Mouse (Mus musculus): Measurements from ENCODE around the gene Skap2. TPM values are rescaled to one million over a fixed set of nuclear protein-coding genes. Genes with fewer than 3 reads are reported as not detected.
A peak's percentile ranks its signal among the peaks of the same experiment; 100 is the strongest.

Skap2 gene
- polyA plus RNA-seq, 1 experiment from 2014 or later, result 25.3 TPM

DNA sequence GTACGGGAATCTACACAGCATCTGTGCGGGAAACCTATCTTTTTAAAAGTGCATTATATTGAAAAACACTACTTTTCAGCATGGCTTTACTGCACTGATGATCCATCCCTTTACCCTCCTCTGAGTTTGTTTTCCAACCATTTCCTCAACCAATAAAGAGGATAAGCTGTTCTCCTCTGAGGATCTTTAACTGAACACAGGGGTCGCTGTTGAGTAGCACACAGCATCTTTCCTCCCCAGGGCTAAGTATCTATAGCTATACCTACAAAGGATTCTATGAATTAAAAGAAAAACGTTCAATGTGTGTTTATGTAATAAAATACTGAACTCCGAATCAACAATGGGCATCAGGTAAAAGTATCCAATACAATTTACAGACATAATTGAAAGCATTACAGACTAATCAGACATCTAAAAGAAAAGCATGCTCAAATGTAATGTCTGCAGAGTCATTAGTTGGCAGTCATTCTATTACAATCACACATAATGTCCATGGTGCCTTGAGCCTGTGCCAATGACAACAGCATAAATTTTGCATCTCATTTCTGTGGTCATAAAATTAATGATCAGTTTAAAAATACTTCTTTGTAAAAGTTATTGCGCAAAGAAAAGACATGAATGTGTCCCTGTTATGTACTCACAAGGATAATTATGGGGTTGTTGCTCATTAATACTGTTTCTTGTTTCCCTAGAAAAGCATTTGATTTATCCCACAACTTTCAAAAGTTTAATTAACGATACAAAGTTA, 13.8 kb downstream of the Skap2 start:
- no peak overlapping the region for H3K4me3 ChIP-seq (ENCODE audit: low read depth, low read length)
- 60% methylated on average over 7 of the region's 7 CpGs for whole genome bisulfite sequencing (ENCODE audit: insufficient replicate concordance)
- no peak overlapping the region for H3K27ac ChIP-seq (ENCODE audit: low read depth)
- H3K4me1 ChIP-seq (ENCODE audit: insufficient read depth), result no peaks in the 10 kb centered on the region
- no peaks in the 10 kb centered on the region for H3K27me3 ChIP-seq (ENCODE audit: insufficient read depth, low read length)
- ATAC-seq (no peak), DNase-seq (no peak)
- no peaks in the 10 kb centered on the region for H3K9me3 ChIP-seq (ENCODE audit: low read length)
- H3K9ac ChIP-seq (replicated peaks), result no peak overlapping the region
- peaks cover 9% of the 10 kb centered on the region for H3K36me3 ChIP-seq (replicated peaks; ENCODE audit: insufficient read depth, low read length)
- TF ChIP-seq EP300 (IDR thresholded peaks at IDR 0.05; ENCODE audit: low read depth) (no peak), CTCF (IDR thresholded peaks at IDR 0.05; ENCODE audit: low read depth) (peak; percentile 65)
- no peak overlapping the region for H3K4me2 ChIP-seq (ENCODE audit: low read depth, low read length)

DNA sequence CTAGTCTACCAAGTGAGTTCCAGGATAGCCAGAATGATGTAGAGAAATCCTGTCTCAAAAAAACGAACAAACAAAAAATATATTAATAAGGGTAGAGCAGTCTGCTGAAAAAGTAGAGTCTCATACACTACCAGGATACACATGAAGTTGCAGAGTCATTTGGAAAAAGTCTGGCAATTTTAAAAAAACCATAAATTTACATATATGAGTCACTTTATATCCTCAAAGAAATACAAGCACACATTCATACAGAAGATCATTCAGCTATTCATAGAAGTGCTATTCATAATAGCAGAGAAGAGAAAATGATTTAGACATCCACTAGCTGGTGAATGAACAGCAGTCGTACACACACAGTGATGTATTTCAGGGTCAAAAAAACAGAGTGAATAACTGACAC, 24.4 kb downstream of the Skap2 start:
- ATAC-seq, result no peak
- no peak for TF ChIP-seq CTCF (IDR thresholded peaks at IDR 0.05; ENCODE audit: low read depth)

DNA sequence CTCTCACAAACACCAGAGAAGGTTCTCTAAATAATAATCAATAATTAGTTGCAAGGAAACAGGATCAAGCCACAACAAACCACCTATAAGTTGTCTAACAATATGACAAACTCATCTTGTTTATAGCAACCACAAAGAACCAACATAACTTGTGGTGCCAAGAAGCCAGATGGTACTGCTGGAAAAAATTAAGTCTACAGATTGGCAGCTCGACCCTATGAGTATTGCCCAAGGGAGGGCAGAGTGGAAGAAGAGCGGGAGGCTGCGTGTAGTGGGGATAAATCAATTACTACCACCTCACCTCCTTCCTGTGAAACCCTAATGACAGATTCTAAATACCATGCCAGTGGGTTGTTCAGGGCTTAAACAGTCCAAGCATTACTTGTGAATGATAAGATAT, 34.7 kb downstream of the Skap2 start:
- no peak overlapping the region for H3K4me3 ChIP-seq (ENCODE audit: low read depth, low read length)
- H3K36me3 ChIP-seq (replicated peaks; ENCODE audit: insufficient read depth, low read length), result no peaks in the 10 kb centered on the region
- no peak for TF ChIP-seq CTCF (IDR thresholded peaks at IDR 0.05; ENCODE audit: low read depth)
- no peak for TF ChIP-seq EP300 (IDR thresholded peaks at IDR 0.05; ENCODE audit: low read depth)
- DNase-seq, result no peak
- H3K4me2 ChIP-seq (ENCODE audit: low read depth, low read length), result no peak overlapping the region
- no peak overlapping the region for H3K9ac ChIP-seq (replicated peaks)
- H3K27me3 ChIP-seq (ENCODE audit: insufficient read depth, low read length), result no peaks in the 10 kb centered on the region
- ATAC-seq, result no peak
- no peak overlapping the region for H3K27ac ChIP-seq (ENCODE audit: low read depth)
- 75% methylated on average over 3 of the region's 3 CpGs for WGBS (ENCODE audit: insufficient replicate concordance)
- H3K4me1 ChIP-seq (ENCODE audit: insufficient read depth), result no peaks in the 10 kb centered on the region
- no peaks in the 10 kb centered on the region for H3K9me3 ChIP-seq (ENCODE audit: low read length)

More for the DNA sequence above, 24.4 kb downstream of the Skap2 start:
- H3K4me3 ChIP-seq (ENCODE audit: low read depth, low read length), result no peak overlapping the region
- H3K36me3 ChIP-seq (replicated peaks; ENCODE audit: insufficient read depth, low read length), result no peaks in the 10 kb centered on the region
- H3K27ac ChIP-seq (ENCODE audit: low read depth), result no peak overlapping the region
- H3K27me3 ChIP-seq (ENCODE audit: insufficient read depth, low read length), result no peaks in the 10 kb centered on the region
- H3K9ac ChIP-seq (replicated peaks), result no peak overlapping the region
- H3K4me1 ChIP-seq (ENCODE audit: insufficient read depth), result no peaks in the 10 kb centered on the region
- no peaks in the 10 kb centered on the region for H3K9me3 ChIP-seq (ENCODE audit: low read length)
- no peak for DNase-seq
- no peak overlapping the region for H3K4me2 ChIP-seq (ENCODE audit: low read depth, low read length)
- WGBS (ENCODE audit: insufficient replicate concordance), result 68% methylated on average over 2 of the region's 2 CpGs

GRCm38 (mm10) chr6:51975751-51976150, 36.6 kb downstream of the Skap2 start:
- Histone ChIP-seq H3K36me3 (replicated peaks; ENCODE audit: insufficient read depth, low read length) (no peaks in the 10 kb centered on the region), H3K9ac (replicated peaks) (no peak overlapping the region), H3K27ac (ENCODE audit: low read depth) (no peak overlapping the region), H3K4me2 (ENCODE audit: low read depth, low read length) (no peak overlapping the region), H3K9me3 (ENCODE audit: low read length) (no peaks in the 10 kb centered on the region), H3K4me3 (ENCODE audit: low read depth, low read length) (no peak overlapping the region), H3K27me3 (ENCODE audit: insufficient read depth, low read length) (no peaks in the 10 kb centered on the region), H3K4me1 (ENCODE audit: insufficient read depth) (no peaks in the 10 kb centered on the region)
- no peak for ATAC-seq
- DNase-seq, result no peak
- WGBS (ENCODE audit: insufficient replicate concordance), result 71% methylated on average over 4 of the region's 4 CpGs
- TF ChIP-seq CTCF (IDR thresholded peaks at IDR 0.05; ENCODE audit: low read depth), result no peak
- no peak for TF ChIP-seq EP300 (IDR thresholded peaks at IDR 0.05; ENCODE audit: low read depth)

GRCm38 (mm10) chr6:51958992-51959391, 53.4 kb downstream of the Skap2 start:
- Histone ChIP-seq H3K4me3 (ENCODE audit: low read depth, low read length) (no peak overlapping the region), H3K27me3 (ENCODE audit: insufficient read depth, low read length) (no peaks in the 10 kb centered on the region), H3K27ac (ENCODE audit: low read depth) (no peak overlapping the region), H3K9me3 (ENCODE audit: low read length) (no peaks in the 10 kb centered on the region), H3K36me3 (replicated peaks; ENCODE audit: insufficient read depth, low read length) (no peaks in the 10 kb centered on the region), H3K9ac (replicated peaks) (no peak overlapping the region), H3K4me2 (ENCODE audit: low read depth, low read length) (no peak overlapping the region), H3K4me1 (ENCODE audit: insufficient read depth) (0 out of 2 replicates have a peak, but pooled peaks cover 4% of the 10 kb centered on the region)
- ATAC-seq, result no peak
- no peak for DNase-seq
- TF ChIP-seq CTCF (IDR thresholded peaks at IDR 0.05; ENCODE audit: low read depth), result no peak
- no peak for TF ChIP-seq EP300 (IDR thresholded peaks at IDR 0.05; ENCODE audit: low read depth)
- 27% methylated on average over 4 of the region's 4 CpGs for WGBS (ENCODE audit: insufficient replicate concordance)

DNA sequence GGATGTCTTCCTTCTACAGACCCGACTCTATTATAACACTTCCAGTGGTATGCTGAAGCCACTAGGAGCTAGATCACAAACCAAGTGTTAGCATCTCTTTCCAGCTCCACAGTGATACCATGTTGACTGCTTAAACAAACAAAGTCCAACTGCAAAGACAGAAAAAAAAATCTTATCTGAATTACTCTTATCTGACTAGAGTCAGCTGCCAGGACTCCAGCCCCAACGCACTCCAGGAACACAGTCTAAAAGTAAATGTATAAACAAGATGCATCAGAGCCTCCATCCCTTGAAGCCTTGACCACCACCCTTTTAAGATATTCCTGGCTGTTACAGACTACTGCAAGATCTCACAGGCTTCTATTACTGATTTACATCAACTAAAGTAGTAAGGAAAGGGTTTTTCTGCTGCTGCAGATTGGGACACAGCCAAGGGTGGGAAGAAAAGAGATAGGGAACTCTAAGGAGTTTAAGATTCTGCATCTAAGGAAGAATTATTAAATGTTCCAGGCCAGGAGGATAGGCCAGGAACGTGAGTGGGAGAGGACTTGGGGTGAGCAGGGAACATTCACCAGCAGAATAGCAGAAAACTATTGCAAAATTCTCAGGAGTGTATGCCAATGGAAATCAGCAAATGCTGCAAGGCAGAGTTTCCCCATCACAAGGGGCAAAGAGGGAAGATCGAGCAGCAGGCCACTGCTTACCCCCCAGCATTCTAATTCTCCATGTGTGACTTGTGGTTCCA, 56.1 kb downstream of the Skap2 start:
- Histone ChIP-seq H3K4me2 (ENCODE audit: low read depth, low read length) (no peak overlapping the region), H3K9me3 (ENCODE audit: low read length) (no peaks in the 10 kb centered on the region), H3K36me3 (replicated peaks; ENCODE audit: insufficient read depth, low read length) (no peaks in the 10 kb centered on the region), H3K4me3 (ENCODE audit: low read depth, low read length) (no peak overlapping the region), H3K9ac (replicated peaks) (no peak overlapping the region), H3K27me3 (ENCODE audit: insufficient read depth, low read length) (no peaks in the 10 kb centered on the region), H3K4me1 (ENCODE audit: insufficient read depth) (0 out of 2 replicates have a peak, but pooled peaks cover 4% of the 10 kb centered on the region), H3K27ac (ENCODE audit: low read depth) (no peak overlapping the region)
- DNase-seq (no peak), ATAC-seq (no peak)
- WGBS (ENCODE audit: insufficient replicate concordance), result 50% methylated on average over 4 of the region's 4 CpGs
- TF ChIP-seq EP300 (IDR thresholded peaks at IDR 0.05; ENCODE audit: low read depth), result no peak
- TF ChIP-seq CTCF (IDR thresholded peaks at IDR 0.05; ENCODE audit: low read depth), result no peak
